Mouse (Mus musculus) CH12F3 (cell line): ENCODE results near the gene Cdc25b.

ENCODE experiments used
- in situ Hi-C: fragments of 300-500 bp; cut with MboI; formaldehyde crosslinking; loops from 2 replicates; pipeline ENCODE4 v1.14.3; 2020; ENCODE audit warnings: low sequenced_read_pairs

Gene Cdc25b

DNA sequence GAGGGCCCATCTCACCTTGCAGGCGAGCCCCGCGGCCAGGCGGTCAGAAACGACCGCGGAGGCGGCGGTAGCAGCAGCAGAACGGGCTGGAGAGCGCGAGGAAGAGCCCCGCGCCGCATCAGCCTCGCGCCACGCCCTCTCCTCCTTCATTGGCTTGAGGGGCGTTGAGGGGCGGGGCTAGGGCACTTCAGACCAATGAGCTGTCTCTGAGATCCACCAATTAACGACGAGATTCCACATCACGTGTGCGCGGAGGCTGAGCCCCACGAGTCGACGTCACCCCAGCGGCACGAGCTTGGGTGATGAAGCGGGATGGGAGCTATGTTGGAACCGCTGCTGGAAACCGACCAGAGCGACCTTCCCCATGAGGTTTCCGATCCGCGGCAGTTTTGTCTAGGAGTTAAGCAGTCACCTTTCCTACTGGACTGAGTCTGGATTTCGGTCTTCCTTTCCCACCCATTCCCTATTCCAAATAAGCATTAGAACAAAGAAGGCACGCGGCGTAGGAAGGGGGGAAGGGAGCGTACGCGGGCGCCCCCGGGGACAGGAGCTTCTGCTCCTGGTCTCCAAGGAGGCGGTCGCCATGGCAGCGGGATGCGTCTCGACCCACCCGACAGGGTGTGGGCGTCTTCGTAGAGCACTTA is 26.7 kb upstream of the Cdc25b start, which contains the start of gene 1700037H04Rik:
Gene 1700037H04Rik (minus strand): TSS at position 144 of the 644 bp plus-strand sequence.
- in situ Hi-C loops: no loop called here

DNA sequence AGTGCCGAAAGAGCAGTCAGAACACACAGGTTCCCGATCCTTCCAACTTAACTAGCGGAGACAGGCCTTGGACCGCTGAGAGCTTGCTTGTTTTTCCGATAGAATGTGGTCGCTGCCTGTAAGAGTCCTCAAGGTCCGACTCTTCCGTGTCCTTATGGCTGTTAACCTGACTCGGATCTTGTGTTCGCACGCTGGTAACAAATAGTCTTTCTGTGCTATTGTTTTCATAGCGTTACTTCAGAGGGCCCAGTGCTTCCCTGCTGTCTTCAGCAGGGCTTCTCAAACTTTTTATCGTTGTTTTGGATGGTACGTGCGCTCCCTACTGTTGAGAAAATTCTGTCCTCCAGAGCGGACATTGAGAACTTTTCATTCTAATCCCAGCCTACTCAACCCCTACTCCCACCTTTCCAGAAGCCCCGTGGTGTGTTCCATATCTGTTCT is 26.1 kb upstream of the Cdc25b start:
- in situ Hi-C loops: no loop called here

DNA sequence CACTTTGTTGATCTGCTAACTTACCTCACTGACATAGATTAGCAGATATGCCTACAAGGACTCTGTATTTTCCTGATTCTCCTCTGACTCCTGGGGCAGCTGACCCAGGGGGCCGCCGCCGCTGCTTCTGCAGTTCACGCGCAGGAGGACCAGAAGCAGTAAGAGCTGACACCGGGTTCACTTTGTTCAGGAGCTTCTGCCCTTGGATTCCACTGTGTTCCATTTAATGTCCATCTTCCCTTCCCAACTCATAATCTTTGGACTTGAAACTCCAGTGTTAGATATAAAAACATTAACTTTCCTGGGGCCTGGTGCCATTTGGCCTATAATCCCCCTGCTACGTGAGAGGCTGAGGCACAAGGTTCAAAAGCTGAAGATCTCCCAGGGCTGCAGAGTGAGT is 22.8 kb upstream of the Cdc25b start:
- in situ Hi-C loops: no loop called here

DNA sequence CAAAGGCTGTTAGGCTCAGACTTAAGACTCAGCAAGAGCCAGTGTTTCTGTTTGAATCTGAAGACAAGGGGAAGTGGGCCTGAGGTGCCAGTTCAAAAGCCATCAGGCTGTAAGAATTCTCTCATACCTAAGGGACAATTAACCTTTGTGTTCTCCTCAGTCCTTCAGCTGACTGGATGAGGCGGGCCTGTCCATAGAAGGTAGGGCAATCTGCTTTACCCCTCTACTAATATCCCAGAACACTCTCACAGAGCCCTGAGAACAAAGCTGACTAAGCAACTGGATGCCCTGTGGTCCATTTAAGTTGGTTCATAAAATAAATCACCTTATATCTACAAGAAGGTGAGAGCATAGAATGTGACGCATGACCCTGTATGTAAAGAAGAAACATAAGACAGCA is 20.6 kb upstream of the Cdc25b start:
- in situ Hi-C loops: no loop called here

DNA sequence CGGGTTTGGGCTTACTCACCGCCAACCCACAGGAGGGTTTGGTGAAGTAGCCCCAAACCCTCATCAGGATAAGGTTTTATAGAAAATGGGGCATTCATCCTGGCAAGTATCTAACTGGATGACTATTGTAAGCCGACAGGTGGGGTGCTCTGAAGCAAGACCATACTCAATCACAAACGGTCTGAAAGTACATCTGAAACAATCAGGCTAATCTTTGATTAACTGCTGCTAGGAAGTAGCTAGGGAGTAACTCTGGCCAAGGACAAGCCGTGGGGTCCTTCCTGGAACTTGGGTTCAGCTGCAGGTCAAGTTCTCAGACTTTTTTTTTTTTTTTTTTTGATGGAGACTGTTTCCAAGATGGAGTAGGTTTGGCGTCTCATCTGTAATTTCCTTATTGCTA is 18.8 kb upstream of the Cdc25b start:
- in situ Hi-C loops: no loop called here

DNA sequence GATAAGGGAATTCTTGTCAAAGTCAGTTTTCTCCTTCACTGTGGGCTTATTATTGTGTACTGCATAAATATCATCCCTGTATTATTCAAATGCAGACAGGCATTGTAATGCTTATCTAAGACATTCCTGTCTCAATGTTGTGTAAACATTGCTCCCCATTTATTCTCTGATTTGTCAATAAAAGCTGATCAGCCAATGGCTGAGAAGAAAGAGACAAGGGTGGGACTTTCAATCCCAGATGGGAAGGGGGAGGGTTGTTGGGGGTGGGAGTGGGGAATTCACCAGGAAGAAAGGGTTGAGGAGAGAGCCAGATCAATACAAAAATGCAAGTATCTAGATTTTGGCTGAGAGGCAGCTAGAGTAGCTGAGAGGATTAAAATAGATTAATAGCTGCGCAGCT is 17.8 kb upstream of the Cdc25b start:
- in situ Hi-C loops: no loop called here

DNA sequence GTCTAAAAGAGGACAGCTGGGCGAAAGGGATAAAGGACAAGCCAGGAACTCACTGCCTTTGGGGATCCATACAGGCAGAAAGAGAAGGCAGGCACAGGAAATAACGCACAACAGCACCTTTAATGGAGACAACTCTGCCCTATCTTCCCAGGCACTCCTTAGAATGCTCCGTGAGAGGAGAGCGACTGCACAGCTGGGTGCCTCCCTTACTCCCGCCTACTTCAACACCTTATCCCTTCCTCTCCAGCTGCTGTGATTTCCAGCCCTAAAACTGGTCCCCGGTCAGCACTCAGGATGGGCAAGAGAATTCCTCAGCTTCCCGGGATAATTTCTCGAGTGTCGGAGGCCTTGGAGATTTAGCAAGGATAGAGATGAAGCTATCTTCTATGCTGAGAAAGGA is 15.8 kb upstream of the Cdc25b start:
- in situ Hi-C loops: no loop called here

DNA sequence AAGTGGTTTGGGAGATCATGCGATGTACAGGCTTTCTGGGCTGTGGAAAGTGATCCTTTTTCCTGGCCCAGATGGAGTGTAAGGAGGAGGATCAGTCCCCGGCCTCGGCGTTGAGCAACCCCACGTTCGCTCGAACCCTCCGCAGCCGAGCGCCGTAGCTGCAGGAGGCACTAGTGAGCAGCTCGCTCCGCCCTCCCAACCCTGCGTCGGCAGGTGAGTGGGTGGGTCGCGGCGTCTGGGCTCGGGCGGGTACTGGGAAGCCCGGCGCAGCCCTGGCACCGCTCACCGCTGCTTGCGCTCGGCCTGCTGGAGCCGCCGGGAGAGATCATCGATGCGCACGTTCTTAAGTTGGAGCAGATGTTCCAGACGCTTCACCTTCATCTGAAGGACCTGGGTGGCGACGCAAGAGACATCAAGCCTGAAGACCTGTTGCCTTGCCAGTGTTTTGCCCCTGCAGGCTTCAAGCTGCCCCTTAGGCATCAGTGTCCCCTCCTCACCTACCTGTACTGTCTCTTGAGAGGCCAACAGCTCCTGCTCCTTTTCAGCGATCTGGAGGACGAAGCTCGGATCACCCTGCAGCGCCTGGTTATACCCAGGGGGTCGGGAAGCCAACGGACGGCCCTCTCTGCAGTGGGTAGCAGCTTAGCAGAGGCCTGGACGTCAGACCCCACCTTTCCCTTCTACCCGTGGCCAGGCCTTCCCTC is 15.2 kb upstream of the Cdc25b start:
- in situ Hi-C loops: no loop called here

DNA sequence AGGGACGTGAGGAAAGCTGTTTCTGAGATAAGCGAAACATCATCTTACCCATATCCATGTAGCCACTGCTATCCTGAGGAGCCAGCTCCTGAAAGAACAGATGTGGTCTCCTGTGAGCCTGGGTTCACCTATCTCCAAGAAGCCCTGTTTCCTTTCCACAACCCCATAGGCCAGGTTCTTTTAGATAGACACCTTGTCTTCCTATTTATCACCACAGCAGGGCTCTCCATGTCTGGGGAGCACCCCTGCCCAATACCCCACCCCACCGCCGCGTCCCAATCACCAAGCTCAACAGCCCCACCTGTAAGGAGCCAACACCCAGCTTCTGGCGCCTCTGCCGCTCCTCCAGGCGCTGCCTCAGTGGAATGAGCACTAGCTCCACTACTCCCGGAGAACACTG is 14.4 kb upstream of the Cdc25b start:
- in situ Hi-C loops: no loop called here

DNA sequence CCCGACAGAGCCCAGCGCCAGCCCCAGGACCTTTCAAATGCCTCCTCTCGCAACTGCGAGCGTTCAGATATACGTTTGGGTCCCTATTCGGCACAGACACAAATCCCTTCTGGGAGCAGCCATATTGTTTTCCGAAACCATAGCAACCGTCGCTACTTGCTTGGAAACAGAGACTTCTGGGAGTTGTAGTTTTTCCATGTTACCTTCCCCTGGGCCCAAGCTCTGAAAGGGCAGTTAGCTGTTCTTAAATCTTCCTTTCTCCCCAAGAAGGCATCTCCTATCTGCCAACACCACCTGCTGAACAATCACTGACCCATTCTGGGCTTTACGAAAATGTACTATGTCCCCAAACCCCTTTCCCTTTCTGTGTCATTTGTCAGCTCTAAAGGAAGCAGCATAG is 12.0 kb upstream of the Cdc25b start:
- in situ Hi-C loops: no loop called here

DNA sequence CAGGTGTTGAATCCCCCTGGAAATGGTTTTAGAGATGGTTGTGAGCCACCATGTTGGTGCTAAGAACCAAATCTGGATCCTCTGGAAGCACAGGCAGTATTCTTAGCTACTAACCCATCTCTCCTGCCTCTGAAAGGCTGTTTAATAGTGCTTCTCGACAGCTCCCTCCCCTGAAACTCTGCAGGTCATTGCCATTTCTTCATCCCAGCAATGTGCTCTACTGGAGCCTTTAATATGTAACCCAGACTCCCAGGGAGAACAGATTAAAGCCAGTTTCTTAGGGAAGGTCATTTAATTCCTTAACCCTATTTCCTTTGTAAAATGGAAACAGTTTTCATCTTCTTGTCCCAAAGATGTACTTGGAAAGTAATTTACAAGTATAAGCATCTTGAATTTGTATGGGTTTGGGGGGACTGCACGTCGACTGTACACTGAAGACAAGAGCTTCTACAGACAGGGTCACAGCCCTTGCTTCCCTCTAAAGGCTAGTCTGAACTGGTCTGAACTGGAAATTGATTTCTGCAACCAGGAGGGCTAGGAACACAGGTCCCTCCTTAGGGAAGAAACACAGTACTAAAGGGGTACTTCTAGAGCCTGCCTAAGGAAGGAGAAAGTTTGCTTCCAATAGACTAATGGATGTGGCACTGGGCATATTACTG is 11.3 kb upstream of the Cdc25b start:
- in situ Hi-C loops: no loop called here

DNA sequence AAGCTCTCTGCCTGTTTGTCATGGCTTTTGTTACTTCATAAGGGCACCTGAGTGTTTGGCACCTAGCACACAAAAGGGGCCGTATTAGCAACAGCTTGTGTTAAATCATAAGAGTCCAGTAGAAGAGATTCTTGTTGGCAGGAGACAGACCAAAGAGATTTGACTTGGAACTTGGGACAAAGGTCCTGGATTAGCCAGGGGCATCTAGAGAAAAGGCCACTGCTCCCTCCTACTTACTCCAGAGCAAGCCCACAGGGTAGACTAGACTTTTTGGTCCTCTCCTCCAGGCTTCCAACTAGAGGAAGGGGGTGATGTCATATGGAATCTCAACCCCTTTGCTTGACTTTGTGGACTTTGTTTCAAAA is 10.8 kb upstream of the Cdc25b start:
- in situ Hi-C loops: no loop called here

DNA sequence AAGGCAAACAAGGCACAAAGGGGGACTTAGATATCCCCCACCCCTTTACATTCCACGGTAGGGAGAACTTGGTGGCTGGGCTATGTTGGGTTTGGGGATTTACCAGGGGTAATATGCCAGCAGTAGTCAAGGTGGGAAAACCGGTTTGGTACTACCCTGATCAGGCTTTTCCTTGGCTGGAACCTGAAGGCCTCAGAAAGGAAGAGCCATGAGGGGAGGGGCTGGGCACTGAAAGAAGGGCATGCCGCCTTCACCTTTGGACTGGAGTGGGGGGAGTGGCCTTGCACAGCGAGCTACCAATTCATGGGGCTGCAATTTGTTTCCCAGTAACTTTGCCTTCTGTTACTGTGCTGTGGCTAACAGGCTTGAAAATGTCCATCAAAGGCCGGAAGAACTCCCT is 10.3 kb upstream of the Cdc25b start:
- in situ Hi-C loops: no loop called here

DNA sequence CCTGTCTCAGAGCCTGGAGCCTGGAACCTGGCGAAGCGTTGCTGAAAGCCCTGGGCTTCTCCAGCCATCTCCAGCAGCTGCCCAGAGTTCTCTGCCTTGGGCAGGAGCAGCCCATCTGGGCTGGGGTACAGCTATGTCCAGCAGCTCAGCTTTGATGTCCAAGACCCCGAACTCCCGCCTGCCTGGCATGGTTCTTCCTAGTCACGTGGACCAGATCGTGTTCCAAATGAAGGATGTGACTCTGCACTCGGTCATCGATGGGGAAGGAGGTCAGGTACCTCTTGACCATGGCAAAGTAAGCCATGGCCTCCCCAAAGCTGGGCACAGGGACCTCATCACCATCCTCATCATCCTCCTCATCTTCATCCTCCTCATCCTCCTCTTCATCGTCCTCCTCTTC is 8.8 kb upstream of the Cdc25b start:
- in situ Hi-C loops: no loop called here

DNA sequence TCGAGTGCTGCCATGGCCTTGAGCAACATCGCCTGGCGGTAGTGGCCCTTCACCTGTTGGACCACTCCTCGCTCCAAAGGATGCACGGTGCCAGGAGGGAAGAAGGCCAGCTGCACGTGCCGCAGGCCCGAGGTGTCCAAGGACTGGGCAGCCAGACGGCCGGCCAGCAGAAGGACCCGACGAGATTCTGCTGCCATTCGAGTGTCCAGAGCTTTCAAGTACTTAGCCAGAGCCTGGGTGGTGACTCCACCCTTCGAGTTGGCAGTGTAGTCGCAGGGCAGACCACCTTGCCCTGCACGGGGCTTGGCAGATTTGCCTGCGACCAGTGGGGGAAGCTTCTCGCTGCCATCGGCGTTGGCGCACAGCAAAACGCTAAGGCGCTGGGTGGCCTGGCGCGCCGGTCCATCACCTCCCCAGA is 7.9 kb upstream of the Cdc25b start:
- in situ Hi-C loops: no loop called here

DNA sequence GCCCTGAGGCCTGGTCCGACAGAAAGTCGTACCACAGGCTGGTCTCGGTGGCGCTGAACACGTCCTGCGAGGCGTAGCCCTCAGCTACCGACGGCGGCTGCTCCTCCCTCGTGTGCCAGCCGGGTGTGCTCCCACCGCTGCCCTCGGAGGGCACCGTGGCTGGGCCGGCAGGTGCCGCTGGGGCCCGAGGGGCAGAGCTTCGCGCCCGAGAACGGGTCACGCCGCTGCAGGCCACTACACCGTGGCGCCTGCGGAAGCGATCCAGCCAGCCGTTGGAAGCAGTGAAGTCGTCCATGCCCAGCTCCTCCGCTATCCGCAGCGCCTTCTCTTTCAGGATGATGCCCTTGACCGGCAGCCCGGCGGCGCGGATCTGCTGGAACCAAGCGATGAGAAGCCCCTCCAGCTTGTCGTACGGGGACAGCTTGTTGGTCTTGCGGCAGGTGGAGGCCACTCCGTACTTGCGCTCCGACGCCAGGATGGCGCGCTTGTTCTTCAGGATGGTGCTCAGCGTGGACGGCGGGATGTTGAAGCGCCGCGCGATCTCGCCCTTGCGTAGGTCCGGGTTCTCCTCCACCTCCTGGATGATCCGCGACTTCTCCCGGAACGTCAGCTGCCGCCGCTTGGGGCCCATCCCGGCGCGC is 7.4 kb upstream of the Cdc25b start:
- in situ Hi-C loops: no loop called here

DNA sequence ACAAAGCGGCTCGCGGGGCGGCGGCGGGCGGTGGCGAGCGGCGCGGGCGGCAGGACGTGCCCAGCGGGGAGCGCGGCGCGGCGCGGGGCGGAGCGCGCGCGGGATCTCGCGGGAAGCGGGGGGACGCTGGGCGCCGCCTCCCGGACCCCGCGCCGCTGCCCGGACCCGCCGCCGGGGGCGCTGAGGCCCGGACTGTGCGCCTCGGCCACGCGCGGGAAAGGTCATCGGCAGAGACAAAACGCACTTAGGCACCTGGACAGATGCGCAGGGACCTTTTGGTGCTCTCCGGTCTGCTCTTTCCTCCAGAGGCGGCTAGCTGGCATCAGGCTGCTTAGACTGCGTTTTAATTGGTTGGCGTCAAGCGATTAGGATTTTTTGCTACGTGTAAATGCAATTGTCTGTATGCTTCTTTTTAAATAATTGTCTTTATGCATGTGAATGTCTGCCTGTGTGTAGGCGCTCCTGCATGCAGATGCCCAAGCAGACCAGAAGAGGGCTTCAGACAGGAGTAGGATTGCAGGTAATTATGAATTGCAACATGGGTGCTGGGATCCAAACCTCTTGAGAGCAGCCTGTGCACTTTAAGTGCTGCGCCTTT is 6.7 kb upstream of the Cdc25b start, which contains the start of gene Cenpb:
Gene Cenpb (minus strand): TSS at position 78 of the 598 bp plus-strand sequence.
- in situ Hi-C loops: no loop called here

DNA sequence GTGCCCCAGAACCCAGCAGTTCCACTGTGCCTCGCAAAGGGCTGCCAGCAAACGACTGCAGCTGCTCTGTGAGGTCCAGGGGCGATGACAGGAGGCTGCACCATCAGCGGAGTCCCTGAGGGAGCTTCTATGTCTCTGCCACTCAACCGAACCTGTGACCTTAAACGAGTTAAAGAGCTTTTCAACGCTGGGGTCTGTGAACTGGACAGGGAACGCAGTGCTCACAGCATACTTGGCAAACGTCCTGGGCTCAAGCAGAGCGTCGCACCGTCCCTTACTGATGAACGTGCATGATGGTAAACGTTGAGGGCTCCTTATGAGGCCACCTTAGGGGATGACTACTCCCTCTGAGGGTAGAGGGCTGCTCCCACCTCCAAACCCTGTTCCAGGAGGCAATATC is 406 bp upstream of the Cdc25b start:
- in situ Hi-C loops: no loop called here

DNA sequence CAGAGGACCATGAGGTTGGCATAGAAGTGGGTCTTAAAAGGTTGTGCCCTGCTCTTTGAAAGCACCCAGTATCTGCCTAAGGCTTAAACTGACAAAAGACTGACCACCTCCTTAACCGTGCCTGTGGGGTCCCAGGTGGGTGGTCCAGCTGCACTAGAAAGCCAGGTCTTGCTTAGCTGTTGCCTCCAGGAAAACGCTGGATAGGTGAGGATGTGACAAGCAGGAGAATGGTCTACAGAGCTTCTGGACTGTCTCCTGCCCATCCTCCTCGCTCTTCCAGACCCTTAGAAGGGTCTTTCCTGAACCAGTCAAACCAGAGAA is 813 bp downstream of the Cdc25b start:
- in situ Hi-C loops: no loop called here

DNA sequence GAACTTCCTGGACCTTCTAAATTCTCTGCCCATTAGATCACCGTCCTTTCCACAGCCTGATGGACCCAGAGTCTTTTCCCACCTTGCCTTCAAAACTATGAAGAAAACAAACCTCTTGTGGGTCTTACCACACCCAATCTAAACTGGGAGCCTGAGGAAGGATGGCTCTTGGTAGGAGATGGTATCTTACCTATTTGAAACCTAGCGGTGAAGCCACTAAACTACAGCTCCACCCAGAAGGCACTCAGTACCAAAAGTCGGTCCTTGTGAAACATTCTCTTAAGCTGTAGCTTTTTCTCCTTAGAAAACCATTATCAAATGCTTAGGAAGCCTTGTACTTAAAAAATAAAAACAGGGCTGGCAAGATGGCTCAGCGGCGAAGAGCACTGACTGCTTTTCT is 1.6 kb downstream of the Cdc25b start:
- in situ Hi-C loops: no loop called here

DNA sequence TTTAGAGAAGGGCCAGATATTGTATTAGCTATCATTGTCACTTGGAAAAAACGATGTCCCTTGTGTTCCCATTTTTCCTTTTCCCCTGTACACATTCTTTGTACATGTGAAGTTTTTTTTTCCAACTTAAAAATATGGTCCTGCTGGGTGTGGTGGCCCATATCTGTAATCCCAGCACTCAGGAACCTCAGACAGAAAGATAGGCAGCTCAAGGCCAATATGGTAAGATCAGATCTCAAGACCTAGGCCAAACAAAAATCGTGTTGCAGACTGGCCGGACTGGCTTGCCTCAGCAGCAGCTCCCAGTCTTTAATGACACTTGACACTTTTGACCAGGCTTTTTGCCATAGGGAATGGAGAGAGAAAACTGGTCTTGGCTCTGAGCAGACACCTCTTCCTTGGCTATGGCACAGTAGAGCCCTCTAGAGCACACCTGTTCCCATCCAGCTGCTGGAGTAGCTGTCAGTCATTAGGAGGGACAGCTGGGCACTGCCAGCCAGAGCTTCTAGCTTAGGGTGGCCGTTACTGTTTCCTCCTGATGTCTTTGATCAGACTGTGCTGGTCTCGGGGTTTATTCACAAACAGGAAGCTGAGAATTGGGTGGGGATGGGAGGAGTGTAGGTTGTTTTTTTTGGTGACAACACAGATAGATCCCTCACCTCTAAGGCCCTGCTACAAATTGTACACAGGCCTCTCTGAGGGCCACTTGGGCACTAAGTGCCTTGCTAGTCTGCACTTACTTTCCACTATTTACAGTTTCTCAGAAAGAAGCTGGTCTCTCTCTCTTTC is 3.0 kb downstream of the Cdc25b start:
- in situ Hi-C loops: no loop called here
